Mouse (Mus musculus) cerebellum, adult 2 months (tissue): ENCODE measurements at regions not wholly inside any gene's neighbourhood (a gene's known extent, or its start where the extent isn't known, plus 50 kb on each side); places are given as distances from the start of the nearest gene placed in this dataset.

Source experiments
- CTCF ChIP-seq: fragments of 200-500 bp; IDR thresholded peaks from 2 replicates; pipeline ENCODE4 v1.5.1; 2011; ENCODE audit warnings: low read depth, mild to moderate bottlenecking, control low read depth, low read length, moderate library complexity, borderline replicate concordance; ENCODE audit not compliant: insufficient read depth
- POLR2A ChIP-seq: fragments of 200-500 bp; IDR thresholded peaks from 2 replicates; pipeline ENCODE4 v1.6.1; 2011; ENCODE audit warnings: low read length, control low read depth, borderline replicate concordance; ENCODE audit not compliant: insufficient read depth

GRCm38 (mm10) chr5:111812581-111812980 lies 78.9 kb downstream of the Gm26897 start:
- TF ChIP-seq POLR2A: no peak
- no peak for TF ChIP-seq CTCF
